Mouse (Mus musculus): ENCODE data around the gene Pnma5. TPM values are rescaled to one million over a fixed set of nuclear protein-coding genes. Genes with fewer than 3 reads are reported as not detected.

Pnma5 gene
- polyA plus RNA-seq, 2 experiments: not detected

GRCm38 (mm10) chrX:73012846-73013245 lies 24.1 kb downstream of the Pnma5 start:
- no peak overlapping the region for H3K27ac ChIP-seq
- ATAC-seq (ENCODE audit: insufficient read depth) (no peak), DNase-seq (ENCODE audit: low read depth in 3 of 3, low spot score in 3 of 3) (no peak)
- peaks cover 0 to 2% of the 10 kb centered on the region in 2 experiments; a peak in 1 of 4 replicates for H3K4me1 ChIP-seq (replicated peaks; ENCODE audit: control insufficient read depth in 2 of 2, insufficient read depth in 2 of 2, low read length in 1 of 2)
- no peak overlapping the region for H3K4me2 ChIP-seq (ENCODE audit: low read depth)
- no peak overlapping the region for H3K9ac ChIP-seq (replicated peaks)
- H3K36me3 ChIP-seq (replicated peaks; ENCODE audit: control insufficient read depth, insufficient read depth, low read depth): no peaks in the 10 kb centered on the region
- no peak for TF ChIP-seq CTCF (IDR thresholded peaks at IDR 0.05; ENCODE audit: low read depth)
- no peak for TF ChIP-seq EP300 (IDR thresholded peaks at IDR 0.05; ENCODE audit: low read depth)
- H3K9me3 ChIP-seq (ENCODE audit: control insufficient read depth, low read length): no peaks in the 10 kb centered on the region
- no peaks in the 10 kb centered on the region for H3K27me3 ChIP-seq (ENCODE audit: control insufficient read depth, insufficient read depth, low read length)
- H3K4me3 ChIP-seq (ENCODE audit: insufficient read depth in 1 of 2, low read depth in 2 of 2, low read length in 2 of 2): no peak overlapping the region
- WGBS (ENCODE audit: insufficient replicate concordance): 48% methylated on average over 4 of the region's 4 CpGs

DNA sequence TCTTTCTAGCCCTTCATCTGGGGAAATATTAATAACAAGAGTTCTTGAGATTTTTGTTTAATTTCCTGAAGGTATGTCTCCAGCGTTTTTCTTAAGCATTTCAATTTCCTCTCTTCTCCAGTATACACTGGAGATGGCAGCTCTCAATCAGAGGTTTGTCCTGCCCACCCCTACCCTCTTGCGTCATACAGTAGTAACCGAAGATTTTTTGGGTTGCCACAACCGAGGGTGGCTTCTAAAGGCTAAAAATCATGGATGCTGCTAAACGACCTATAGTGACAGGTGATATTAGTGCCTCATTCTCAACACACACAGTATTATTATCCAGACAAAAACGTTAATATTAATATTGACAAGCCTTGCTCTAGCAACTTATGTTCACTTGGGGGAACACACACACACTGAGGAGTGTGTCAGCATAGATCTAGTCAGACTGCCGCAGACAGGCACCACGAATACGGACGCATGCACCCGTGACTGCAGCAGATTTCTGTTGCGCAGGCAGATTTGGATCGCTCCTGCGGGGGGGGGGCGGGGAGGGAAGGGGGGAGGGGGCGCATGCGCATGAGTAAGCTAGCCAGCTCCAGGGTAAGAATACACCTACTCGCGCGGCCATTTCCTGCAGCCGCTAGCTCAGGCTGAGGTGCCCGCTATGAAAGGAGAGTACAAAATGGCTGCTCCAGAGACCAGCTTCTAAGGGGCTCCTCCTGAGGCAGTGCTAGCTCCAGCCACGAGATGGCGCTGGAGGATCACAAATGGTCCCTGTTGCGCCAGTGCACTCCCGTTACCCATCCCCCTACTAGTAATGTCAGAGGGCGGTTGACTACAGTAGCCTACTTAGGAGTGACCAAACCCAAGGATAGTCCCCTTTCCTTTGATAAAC lies 29.1 kb downstream of the Pnma5 start:
- peak overlapping the region; percentile 50 to 65 for H3K4me3 ChIP-seq (ENCODE audit: insufficient read depth in 1 of 2, low read depth in 2 of 2, low read length in 2 of 2)
- H3K36me3 ChIP-seq (replicated peaks; ENCODE audit: control insufficient read depth, insufficient read depth, low read depth): no peaks in the 10 kb centered on the region
- H3K27ac ChIP-seq: peak overlapping the region; percentile 60
- DNase-seq (ENCODE audit: low read depth in 3 of 3, low spot score in 3 of 3): peak; percentile 76 to 79 (median 77)
- no peak for TF ChIP-seq EP300 (IDR thresholded peaks at IDR 0.05; ENCODE audit: low read depth)
- TF ChIP-seq CTCF (IDR thresholded peaks at IDR 0.05; ENCODE audit: low read depth): peak; percentile 94
- no peaks in the 10 kb centered on the region for H3K9me3 ChIP-seq (ENCODE audit: control insufficient read depth, low read length)
- H3K9ac ChIP-seq (replicated peaks): peak overlapping the region; percentile 51
- ATAC-seq (ENCODE audit: insufficient read depth): peak; percentile 96
- no peaks in the 10 kb centered on the region for H3K27me3 ChIP-seq (ENCODE audit: control insufficient read depth, insufficient read depth, low read length)
- H3K4me2 ChIP-seq (ENCODE audit: low read depth): peak overlapping the region; percentile 67
- H3K4me1 ChIP-seq (replicated peaks; ENCODE audit: control insufficient read depth in 2 of 2, insufficient read depth in 2 of 2, low read length in 1 of 2): peaks cover 15 to 30% of the 10 kb centered on the region in 2 experiments
- 14% methylated on average over 24 of the region's 27 CpGs for WGBS (ENCODE audit: insufficient replicate concordance)

DNA sequence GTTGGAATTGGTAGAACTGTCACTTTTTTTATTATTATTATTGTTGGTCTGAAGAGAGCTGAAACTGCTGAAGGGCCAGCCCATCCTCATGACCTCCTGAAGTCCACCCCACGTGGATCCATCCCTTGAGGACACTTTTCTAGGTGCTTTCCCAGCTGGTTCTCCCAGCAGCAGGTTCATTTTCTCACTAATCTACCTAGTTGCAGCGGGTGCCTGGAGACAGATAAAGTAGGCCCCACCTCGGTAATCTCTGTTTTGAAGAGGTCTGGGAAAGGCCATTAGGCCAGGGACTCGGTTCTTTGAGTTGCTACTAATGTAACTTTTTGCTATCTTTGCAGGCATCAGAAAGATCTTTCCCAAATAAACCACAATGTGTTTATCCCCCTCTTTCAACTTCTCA lies 31.2 kb downstream of the Pnma5 start:
- no peaks in the 10 kb centered on the region for H3K9me3 ChIP-seq (ENCODE audit: control insufficient read depth, low read length)
- H3K4me2 ChIP-seq (ENCODE audit: low read depth): peak overlapping the region; percentile 52
- TF ChIP-seq CTCF (IDR thresholded peaks at IDR 0.05; ENCODE audit: low read depth) (no peak), EP300 (IDR thresholded peaks at IDR 0.05; ENCODE audit: low read depth) (peak; percentile 74)
- no peaks in the 10 kb centered on the region for H3K36me3 ChIP-seq (replicated peaks; ENCODE audit: control insufficient read depth, insufficient read depth, low read depth)
- H3K9ac ChIP-seq (replicated peaks): no peak overlapping the region; the same call in 1 of the 2 replicates
- H3K27me3 ChIP-seq (ENCODE audit: control insufficient read depth, insufficient read depth, low read length): no peaks in the 10 kb centered on the region
- peaks cover 15 to 35% of the 10 kb centered on the region in 2 experiments for H3K4me1 ChIP-seq (replicated peaks; ENCODE audit: control insufficient read depth in 2 of 2, insufficient read depth in 2 of 2, low read length in 1 of 2)
- peak; percentile 44 to 70 (median 58) for DNase-seq (ENCODE audit: low read depth in 3 of 3, low spot score in 3 of 3)
- no peak overlapping the region for H3K4me3 ChIP-seq (ENCODE audit: insufficient read depth in 1 of 2, low read depth in 2 of 2, low read length in 2 of 2)
- peak; percentile 38; the same call in 1 of the 2 replicates for ATAC-seq (ENCODE audit: insufficient read depth)
- 26% methylated on average over 4 of the region's 4 CpGs for WGBS (ENCODE audit: insufficient replicate concordance)
- H3K27ac ChIP-seq: peak overlapping the region; percentile 65

DNA sequence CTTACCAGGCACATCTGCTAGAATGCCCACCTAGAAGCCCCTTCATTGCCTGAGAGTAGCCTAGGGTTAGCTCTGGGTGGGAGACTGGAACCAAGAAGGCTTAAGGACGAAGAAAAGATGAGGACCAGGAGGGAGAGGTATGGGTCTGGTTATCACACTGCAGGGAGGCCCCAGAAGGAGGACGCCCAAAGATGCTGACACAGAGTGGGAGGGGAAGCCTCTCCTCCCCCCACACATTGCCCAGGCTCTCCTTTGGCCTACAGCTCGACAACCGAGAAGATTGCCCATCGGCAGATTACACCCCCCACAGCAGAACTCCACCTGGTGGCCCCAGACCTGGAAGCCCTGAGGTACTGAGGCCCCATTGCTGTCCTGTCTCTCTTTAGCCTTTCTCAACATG lies 33.8 kb downstream of the Pnma5 start:
- 47% methylated on average over 5 of the region's 5 CpGs for WGBS (ENCODE audit: insufficient replicate concordance)
- Histone ChIP-seq H3K9ac (replicated peaks) (no peak overlapping the region), H3K4me2 (ENCODE audit: low read depth) (peak overlapping the region; percentile 49), H3K4me3 (ENCODE audit: insufficient read depth in 1 of 2, low read depth in 2 of 2, low read length in 2 of 2) (0 out of 4 replicates have a peak overlapping the region, but pooled peaks of 1 of the 2 experiments have one; percentile 19), H3K27ac (no peak overlapping the region), H3K36me3 (replicated peaks; ENCODE audit: control insufficient read depth, insufficient read depth, low read depth) (no peaks in the 10 kb centered on the region), H3K4me1 (replicated peaks; ENCODE audit: control insufficient read depth in 2 of 2, insufficient read depth in 2 of 2, low read length in 1 of 2) (peaks cover 15 to 33% of the 10 kb centered on the region in 2 experiments), H3K9me3 (ENCODE audit: control insufficient read depth, low read length) (no peaks in the 10 kb centered on the region), H3K27me3 (ENCODE audit: control insufficient read depth, insufficient read depth, low read length) (no peaks in the 10 kb centered on the region; the same call in 1 of the 2 replicates)
- DNase-seq (ENCODE audit: low read depth in 3 of 3, low spot score in 3 of 3) (no peak), ATAC-seq (ENCODE audit: insufficient read depth) (peak; percentile 59)
- TF ChIP-seq EP300 (IDR thresholded peaks at IDR 0.05; ENCODE audit: low read depth): no peak
- TF ChIP-seq CTCF (IDR thresholded peaks at IDR 0.05; ENCODE audit: low read depth): no peak

DNA sequence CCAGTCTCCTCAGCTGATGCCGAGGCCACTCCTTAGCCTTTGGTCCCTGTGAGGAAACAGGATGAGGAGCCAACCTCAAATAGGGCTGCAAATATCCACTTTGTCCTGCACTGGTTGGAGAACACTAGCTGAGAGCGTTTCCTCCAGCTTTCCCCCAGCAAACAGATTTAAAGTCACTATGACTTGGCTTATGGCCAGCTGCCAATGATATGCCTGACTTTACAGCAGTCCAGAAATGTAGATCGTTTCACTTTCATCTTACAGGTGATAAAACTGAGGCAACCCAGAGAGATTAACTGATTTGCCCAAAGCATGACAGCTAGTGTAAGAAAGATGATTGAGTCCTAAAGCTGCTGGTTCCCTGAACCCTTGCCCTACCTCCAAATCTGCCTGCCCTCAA lies 41.4 kb downstream of the Pnma5 start:
- H3K36me3 ChIP-seq (replicated peaks; ENCODE audit: control insufficient read depth, insufficient read depth, low read depth): no peaks in the 10 kb centered on the region
- H3K27me3 ChIP-seq (ENCODE audit: control insufficient read depth, insufficient read depth, low read length): no peaks in the 10 kb centered on the region; the same call in 1 of the 2 replicates
- no peaks in the 10 kb centered on the region for H3K4me1 ChIP-seq (replicated peaks; ENCODE audit: control insufficient read depth in 2 of 2, insufficient read depth in 2 of 2, low read length in 1 of 2)
- no peak overlapping the region for H3K9ac ChIP-seq (replicated peaks)
- WGBS (ENCODE audit: insufficient replicate concordance): 54% methylated on average over 3 of the region's 3 CpGs
- TF ChIP-seq CTCF (IDR thresholded peaks at IDR 0.05; ENCODE audit: low read depth): no peak
- no peak for TF ChIP-seq EP300 (IDR thresholded peaks at IDR 0.05; ENCODE audit: low read depth)
- no peak overlapping the region for H3K4me3 ChIP-seq (ENCODE audit: insufficient read depth in 1 of 2, low read depth in 2 of 2, low read length in 2 of 2)
- ATAC-seq (ENCODE audit: insufficient read depth): no peak
- no peak for DNase-seq (ENCODE audit: low read depth in 3 of 3, low spot score in 3 of 3)
- no peaks in the 10 kb centered on the region for H3K9me3 ChIP-seq (ENCODE audit: control insufficient read depth, low read length)
- no peak overlapping the region for H3K4me2 ChIP-seq (ENCODE audit: low read depth)
- no peak overlapping the region for H3K27ac ChIP-seq

All from liver, embryonic 14.5 days (tissue).